Mouse (Mus musculus) adrenal gland, postnatal 10 days (tissue): ENCODE data around the gene Det1. TPM values are rescaled to one million over a fixed set of nuclear protein-coding genes. Genes with fewer than 3 reads are reported as not detected.

Experiments
- DNase-seq: peaks from one replicate; pipeline ENCODE4 v3.0.0; 2021; ENCODE audit warnings: mixed read lengths
- long read RNA-seq, 2 experiments: library from polyadenylated mRNA; stranded (forward); transcript quantifications; one replicate each; pipeline ENCODE4 v2.0.0; 2021
- total RNA-seq, 2 experiments: library from RNA; stranded (reverse); gene quantifications; 2 replicates each; pipeline ENCODE4 v1.2.3; 2021

The Det1 gene
- total RNA-seq = 10 to 100 TPM; 12.2 to 14.2 TPM
- long read RNA-seq, experiment 1, transcript Det1-201 (5 exons, 2,269 nt) = major isoform, 27 of 40 reads
- long read RNA-seq, experiment 1, partial matches to known transcripts = 1 of 40 reads
- long read RNA-seq, experiment 1, other reads (novel, unspliced or antisense) = 12 of 40 reads
- long read RNA-seq, experiment 2, transcript Det1-201 (5 exons, 2,269 nt) = major isoform, 15 of 17 reads
- long read RNA-seq, experiment 2, partial matches to known transcripts = 0 of 17 reads
- long read RNA-seq, experiment 2, other reads (novel, unspliced or antisense) = 2 of 17 reads

DNA sequence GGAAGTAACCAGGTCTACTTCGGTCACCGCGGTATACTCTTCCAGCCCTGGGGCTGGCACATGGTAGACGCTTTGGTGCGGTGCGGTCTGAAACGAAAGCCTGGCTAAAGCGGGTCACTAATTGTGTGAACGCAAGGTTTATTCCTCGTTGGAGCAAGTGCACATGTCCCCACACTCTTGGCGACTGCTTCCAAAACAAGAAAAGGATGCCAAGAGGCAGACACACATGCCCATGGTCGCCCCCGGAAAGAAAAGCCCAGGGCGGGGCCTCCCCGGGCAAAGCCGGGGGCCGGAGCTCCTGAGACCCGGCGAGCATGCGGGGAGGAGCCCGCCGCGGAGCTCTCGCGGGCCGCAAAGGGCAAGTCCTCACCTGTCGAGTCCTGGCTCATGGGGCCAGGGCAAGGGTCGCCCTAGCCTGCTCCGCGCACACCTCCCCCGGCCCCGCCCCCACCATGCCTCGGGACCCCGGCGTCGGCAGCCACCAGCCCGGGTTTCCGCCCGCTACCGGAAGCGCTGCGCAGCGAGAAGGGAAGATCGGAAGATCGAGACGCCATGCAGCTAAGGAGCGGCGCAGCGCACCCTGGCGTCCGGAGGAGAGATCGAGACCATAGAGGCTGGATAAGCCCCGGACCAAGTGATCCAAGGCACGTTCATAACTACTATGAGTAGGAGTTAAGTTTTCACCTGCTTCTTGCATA is at the start of gene Det1:
TSS of gene Det1 (minus strand) at position 527 of the 698 bp plus-strand sequence.
- peak; percentile 95 for DNase-seq

DNA sequence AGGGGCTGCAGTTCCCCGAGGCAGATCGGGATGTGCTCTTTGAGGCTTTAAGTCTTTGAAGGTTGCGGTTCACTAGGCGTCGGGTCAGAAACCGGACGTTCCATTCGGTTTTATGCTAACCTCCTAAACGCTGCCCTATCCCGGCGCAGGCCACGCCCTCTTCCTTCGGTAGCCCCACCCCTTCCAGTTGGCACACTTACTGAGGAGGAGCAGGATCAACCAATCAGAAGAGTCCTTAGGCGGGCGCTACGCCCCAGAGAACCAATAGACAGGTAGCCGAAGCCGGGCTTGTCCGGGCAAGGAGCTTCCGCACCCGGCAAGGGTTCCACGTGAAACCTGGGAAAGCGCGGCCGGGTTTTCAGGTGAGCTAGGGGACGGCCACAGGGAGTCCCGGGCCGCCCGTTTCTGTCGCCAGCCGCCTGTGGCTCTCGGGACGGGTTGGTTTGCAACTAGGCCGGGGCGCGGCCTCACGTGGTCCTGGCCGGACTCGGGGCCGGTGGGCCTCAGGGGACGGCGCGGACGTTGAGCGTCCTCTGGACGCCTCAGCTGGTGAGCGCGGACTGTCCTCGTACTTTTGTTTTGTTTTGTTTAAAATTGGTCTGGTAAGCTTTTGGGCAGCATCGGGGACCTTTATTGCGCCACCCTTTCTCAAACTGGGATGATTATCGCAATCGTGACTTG is 48.7 kb upstream of the Det1 start, which contains the start of gene Aen:
TSS of gene Aen (plus strand) at position 202 of the 681 bp plus-strand sequence.
- DNase-seq = peak; percentile 99

- no peak for DNase-seq
These were observed 48.1 kb upstream of the Det1 start for GRCm38 (mm10) chr7:78895021-78895652.

- no peak for DNase-seq
These were observed 46.9 kb upstream of the Det1 start for GRCm38 (mm10) chr7:78893917-78894316.

DNA sequence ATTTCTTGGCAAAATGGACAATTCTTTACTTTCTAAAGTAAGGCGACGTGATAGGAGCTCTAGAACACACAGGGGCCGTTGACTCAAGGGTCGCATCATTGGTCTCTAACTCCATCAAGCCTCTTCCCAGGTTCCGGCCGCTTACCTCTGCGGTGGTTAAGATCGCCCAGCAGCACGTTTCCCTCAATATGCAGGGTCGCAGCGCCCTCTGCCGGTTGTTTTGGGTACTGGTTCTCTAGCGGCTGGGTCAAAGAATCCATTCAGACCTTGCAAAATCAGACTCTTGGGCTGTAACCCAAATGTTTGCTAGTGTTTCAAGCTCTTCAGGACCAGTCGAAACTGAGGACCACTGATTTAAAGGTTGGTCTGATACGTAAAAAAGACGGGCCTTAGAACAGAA is 43.6 kb upstream of the Det1 start:
- peak; percentile 96 for DNase-seq

DNA sequence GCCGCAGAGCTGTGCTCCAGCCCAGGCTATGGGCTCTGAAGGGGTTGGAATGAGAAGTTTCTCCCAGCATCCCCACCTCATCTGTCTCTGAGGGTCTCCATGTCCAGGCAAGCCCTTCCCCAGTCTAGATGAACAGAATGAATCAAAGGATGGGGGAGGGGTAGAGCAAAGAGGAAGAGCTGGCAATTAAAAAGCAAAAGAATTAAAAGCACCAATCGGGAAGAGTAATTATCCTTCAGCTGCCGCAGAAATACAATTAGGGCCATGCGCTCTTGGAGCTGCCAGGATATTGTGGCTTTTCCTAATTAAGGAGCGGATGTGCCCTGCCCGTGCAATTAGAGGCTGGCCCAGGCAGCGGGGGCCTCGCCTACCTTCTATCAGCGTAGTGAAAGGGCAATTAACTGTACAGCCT is 40.4 kb upstream of the Det1 start:
- DNase-seq = no peak

GRCm38 (mm10) chr7:78886496-78886895 is 39.4 kb upstream of the Det1 start:
- DNase-seq = no peak

- no peak for DNase-seq
These were observed 38.3 kb upstream of the Det1 start for GRCm38 (mm10) chr7:78885404-78885803.

GRCm38 (mm10) chr7:78884139-78884538 is 37.1 kb upstream of the Det1 start:
- DNase-seq = no peak

GRCm38 (mm10) chr7:78883726-78884060 is 36.6 kb upstream of the Det1 start:
- DNase-seq = no peak

- DNase-seq = no peak
These were observed 36.1 kb upstream of the Det1 start for GRCm38 (mm10) chr7:78883016-78883725.

DNA sequence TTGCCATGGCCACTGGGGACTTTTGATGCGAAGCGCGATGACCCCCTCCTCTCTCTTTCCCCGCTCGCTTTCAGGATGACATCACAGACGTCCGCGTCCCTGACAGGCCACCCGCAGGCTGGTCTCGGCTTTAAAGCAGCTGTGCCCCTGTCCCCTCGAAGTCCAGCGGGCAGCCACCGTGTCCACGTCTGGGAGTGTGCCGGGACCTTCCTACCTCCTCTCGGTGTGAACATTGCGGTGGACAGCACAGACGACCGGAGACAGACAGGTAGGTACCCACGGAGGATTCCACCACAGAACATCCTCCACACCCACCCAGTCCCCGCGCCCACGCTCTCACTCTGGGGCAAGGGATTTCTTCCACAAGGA is 35.4 kb upstream of the Det1 start:
- peak; percentile 51 for DNase-seq

GRCm38 (mm10) chr7:78881607-78882468 is 34.8 kb upstream of the Det1 start:
- no peak for DNase-seq

GRCm38 (mm10) chr7:78872831-78873230 is 25.8 kb upstream of the Det1 start:
- no peak for DNase-seq

- no peak for DNase-seq
These were observed 25.3 kb upstream of the Det1 start for GRCm38 (mm10) chr7:78872366-78872765.

- DNase-seq = no peak
These were observed 21.7 kb upstream of the Det1 start for GRCm38 (mm10) chr7:78868731-78869130.

DNA sequence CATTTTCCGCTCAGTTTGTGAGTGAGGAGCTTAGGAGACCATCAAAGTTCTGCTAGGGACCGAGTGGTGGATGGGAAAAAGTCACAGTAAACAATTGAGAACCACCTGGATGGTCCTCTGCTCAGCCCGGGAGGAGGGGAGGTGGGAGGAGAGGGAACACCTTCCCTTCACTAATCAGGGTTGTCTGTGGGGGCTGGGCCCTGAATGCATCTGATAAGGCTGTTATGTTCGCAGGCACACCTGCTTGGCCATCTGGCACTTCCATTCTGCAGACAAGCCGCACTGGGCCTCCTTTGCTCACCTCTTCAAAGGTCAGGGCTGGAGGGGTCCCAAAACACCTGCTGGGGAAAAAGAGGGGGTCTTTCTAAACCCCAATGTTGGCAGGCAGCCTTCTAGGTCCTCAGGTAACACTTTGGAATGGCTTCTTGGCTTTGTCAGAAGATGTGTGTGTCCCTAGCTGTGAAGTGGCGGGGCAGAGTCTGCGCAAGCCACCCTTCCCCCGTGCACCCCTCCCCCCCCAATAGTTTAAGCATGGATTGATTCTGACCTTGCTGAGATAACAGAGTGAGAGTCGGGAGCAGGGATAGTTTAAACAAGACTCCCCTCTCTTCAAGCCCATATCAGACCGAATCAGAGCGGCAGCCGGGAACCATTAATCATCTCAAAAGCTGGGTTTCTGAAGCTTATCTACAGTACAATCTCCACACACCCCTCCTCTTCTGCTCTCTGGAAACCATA is 18.3 kb upstream of the Det1 start:
- DNase-seq = no peak

DNA sequence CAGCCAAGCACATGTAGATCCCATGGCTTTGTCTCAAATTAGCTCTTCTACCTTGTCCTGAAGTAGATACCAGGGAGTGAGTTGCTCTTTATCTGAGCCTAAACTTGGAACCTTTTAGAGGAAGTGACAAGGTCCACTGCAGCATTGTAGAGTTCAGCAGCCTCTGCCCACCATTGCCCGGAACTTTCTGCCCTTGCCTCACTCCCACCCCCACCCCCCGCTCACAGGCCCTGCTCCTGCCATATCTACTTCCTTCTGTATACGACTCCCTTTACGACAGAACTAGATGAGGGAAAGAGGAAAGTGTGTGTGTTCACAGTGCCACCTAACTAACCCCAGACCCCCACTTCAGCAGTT is 17.4 kb upstream of the Det1 start:
- no peak for DNase-seq

DNA sequence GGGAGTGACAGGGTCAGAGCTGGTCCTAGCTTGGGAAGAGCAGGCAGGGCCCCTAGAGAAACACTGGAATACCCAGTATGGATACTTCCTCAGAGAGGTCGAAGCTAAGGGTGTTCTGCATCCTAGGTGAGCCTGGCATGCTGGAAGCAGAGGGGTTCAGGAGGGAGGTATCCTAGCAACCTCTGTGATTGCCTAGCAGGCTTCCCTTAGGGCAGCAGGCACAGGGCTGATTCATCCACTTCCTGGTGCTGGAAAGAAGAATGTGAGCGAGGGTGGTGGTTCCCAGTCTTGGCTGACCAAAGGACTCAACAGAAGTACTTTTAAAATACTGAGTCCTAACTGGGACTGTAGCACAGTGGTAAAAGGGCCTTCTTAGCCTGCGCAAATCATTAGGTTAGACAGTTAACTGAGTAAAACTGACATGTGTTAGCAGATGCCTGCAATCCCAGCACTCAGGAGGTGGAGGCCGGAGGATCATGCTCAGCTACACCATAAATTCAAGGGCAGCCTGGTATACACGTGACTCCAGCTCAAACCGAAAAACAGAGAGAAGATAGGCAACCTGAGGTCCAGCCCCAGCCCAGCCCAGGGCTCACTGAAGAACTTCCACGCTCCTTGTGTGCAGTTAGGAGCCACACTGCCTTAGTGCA is 16.9 kb upstream of the Det1 start:
- DNase-seq = no peak

DNA sequence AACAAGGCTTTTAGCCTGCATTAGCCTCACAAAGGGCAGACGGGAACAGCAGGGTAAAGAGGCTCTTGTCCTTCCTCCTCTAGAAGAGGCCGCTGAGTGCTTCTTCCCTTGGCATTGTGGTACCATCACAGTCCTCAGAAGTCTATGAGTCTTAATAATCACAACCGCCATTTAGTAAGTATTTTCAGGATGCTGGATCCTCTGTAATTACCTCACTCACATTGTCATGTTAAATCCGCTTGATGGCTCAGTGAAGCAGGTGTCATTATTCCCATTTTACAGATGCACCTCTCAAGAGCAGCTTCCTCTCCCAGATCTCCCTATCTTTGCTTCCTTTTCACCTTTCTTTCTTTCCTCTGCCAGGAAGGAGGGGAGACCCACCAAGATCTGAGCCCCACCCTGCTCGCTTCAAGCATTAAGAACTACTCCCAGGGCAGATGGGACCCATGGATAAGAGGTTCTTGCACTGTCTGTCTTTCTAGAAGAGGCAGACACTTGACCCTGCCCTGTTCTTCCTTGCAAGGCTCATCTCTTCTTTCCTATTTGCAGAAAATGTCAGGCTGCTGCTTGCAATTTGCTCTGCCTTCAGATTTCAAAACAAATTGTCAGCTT is 8.1 kb upstream of the Det1 start:
- no peak for DNase-seq
